Mouse (Mus musculus) heart, adult 2 months (tissue): ENCODE data around the gene Arhgef19. TPM values are rescaled to one million over a fixed set of nuclear protein-coding genes. Genes with fewer than 3 reads are reported as not detected.

Experiments used
- DNase-seq, 2 experiments: peaks; one replicate each; pipeline ENCODE4 v3.0.0; 2021
- H3K27ac ChIP-seq: fragments of 200-600 bp; 2 replicates; pipeline ENCODE4 v1.8.1; 2022
- H3K27me3 ChIP-seq: fragments of 200-500 bp; 2 replicates; pipeline ENCODE4 v1.6.1; 2012; ENCODE audit warnings: mild to moderate bottlenecking, low read length, inconsistent platforms, mixed read lengths; ENCODE audit not compliant: control insufficient read depth, insufficient read depth
- H3K36me3 ChIP-seq: fragments of 200-500 bp; 2 replicates; pipeline ENCODE4 v1.6.1; 2012; ENCODE audit warnings: low read length, inconsistent platforms; ENCODE audit not compliant: control insufficient read depth, insufficient read depth
- H3K4me1 ChIP-seq: fragments of 200-500 bp; 2 replicates; pipeline ENCODE4 v1.6.1; 2011; ENCODE audit warnings: low read length; ENCODE audit not compliant: control insufficient read depth, insufficient read depth
- H3K4me3 ChIP-seq: fragments of 200-600 bp; 2 replicates; pipeline ENCODE4 v1.8.1; 2022
- H3K79me2 ChIP-seq: fragments of 200-500 bp; replicated peaks from 2 replicates; pipeline ENCODE4 v1.6.1; 2012; ENCODE audit warnings: mild to moderate bottlenecking, inconsistent platforms, low read length, moderate library complexity, mixed read lengths; ENCODE audit not compliant: control insufficient read depth, insufficient read depth
- H3K9ac ChIP-seq: fragments of 200-500 bp; 2 replicates; pipeline ENCODE4 v1.6.1; 2012; ENCODE audit warnings: low read depth, mild to moderate bottlenecking, control low read depth, inconsistent platforms, low read length, mixed read lengths
- CTCF ChIP-seq: fragments of 200-600 bp; IDR thresholded peaks from 2 replicates; pipeline ENCODE4 v1.8.1; 2022; ENCODE audit warnings: antibody characterized with exemption, mild to moderate bottlenecking, moderate library complexity
- EP300 ChIP-seq: fragments of 200-500 bp; IDR thresholded peaks from 2 replicates; pipeline ENCODE4 v1.6.1; 2011; ENCODE audit warnings: low read depth, low read length, control low read depth; ENCODE audit not compliant: insufficient read depth
- POLR2A ChIP-seq: fragments of 200-500 bp; IDR thresholded peaks from 2 replicates; pipeline ENCODE4 v1.6.1; 2011; ENCODE audit warnings: mild to moderate bottlenecking, low read depth, low read length, control low read depth; ENCODE audit not compliant: insufficient read depth
- WGBS: fragments of 180-500 bp; shearing (Covaris S2); methylation state at CpG from one replicate; pipeline ENCODE4 v1.1.7; 2018; 5-methylcytosine and 5-hydroxymethylcytosine counted together
- intact Hi-C: fragments of 180-260 bp; cut with DNase I; formaldehyde crosslinking; loops from one replicate; pipeline ENCODE4 v1.15.1; 2025
- polyA plus RNA-seq: library from polyadenylated mRNA; depleted of rRNA; stranded (reverse); fragments of >200 nt; gene quantifications from 2 replicates; pipeline ENCODE4 v1.2.3, GENCODE M21; 2012
- total RNA-seq, 2 experiments: library from RNA; stranded (reverse); gene quantifications; 2 replicates each; pipeline ENCODE4 v1.2.3; 2021

Arhgef19 gene
- total and polyA plus RNA-seq, 3 experiments: 22.4 to 40.1 (median 37.7) TPM

GRCm38 (mm10) chr4:141241861-141242260, 2.6 kb downstream of the Arhgef19 start:
- H3K79me2 ChIP-seq: no peaks in the 10 kb centered on the region
- H3K27ac ChIP-seq: no peak overlapping the region
- H3K9ac ChIP-seq: no peak overlapping the region
- peaks cover 8% of the 10 kb centered on the region for H3K4me1 ChIP-seq
- TF ChIP-seq CTCF (no peak), POLR2A (no peak), EP300 (no peak)
- WGBS: 50% methylated on average over 15 of the region's 15 CpGs
- peak in 1 of 2 experiments; percentile 3 for DNase-seq
- intact Hi-C loops: no loop called here
- H3K27me3 ChIP-seq: no peaks in the 10 kb centered on the region
- no peaks in the 10 kb centered on the region for H3K36me3 ChIP-seq
- no peak overlapping the region for H3K4me3 ChIP-seq

- Histone ChIP-seq H3K79me2 (no peaks in the 10 kb centered on the region), H3K9ac (0 out of 2 replicates have a peak overlapping the region, but pooled peaks have one; percentile 17), H3K36me3 (no peaks in the 10 kb centered on the region), H3K27ac (no peak overlapping the region; the same call in 1 of the 2 replicates), H3K4me1 (peaks cover 7% of the 10 kb centered on the region), H3K27me3 (no peaks in the 10 kb centered on the region), H3K4me3 (no peak overlapping the region)
- intact Hi-C loops: no loop called here
- peak in 1 of 2 experiments; percentile 59 for DNase-seq
- TF ChIP-seq CTCF (no peak), EP300 (0 out of 2 replicates have a peak, but pooled peaks have one; percentile 28)
- 12% methylated on average over 11 of the region's 11 CpGs for WGBS
These were observed 3.4 kb downstream of the Arhgef19 start for GRCm38 (mm10) chr4:141242651-141243241.

DNA sequence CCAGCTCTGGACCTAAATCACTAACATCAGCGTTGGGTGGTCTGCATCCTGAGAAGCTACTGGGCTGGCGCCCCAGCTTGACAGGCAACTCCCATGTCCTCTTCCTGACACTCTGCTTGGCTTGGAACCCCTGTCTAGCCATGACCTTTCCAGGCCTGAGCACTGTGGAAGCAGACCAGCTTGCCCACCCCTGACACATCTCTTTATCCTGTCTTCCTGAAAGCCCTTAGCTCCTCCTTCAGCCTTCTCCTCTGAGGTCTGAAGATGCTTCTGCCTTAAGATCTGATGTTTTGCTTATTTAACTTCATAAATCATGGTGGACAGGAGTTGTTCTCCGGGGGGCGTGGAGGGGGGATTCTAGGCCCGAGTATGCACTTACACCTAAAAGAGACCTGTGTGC, 4.3 kb downstream of the Arhgef19 start:
- H3K27me3 ChIP-seq: no peaks in the 10 kb centered on the region
- TF ChIP-seq POLR2A (no peak), CTCF (no peak), EP300 (no peak)
- peaks cover 7% of the 10 kb centered on the region for H3K4me1 ChIP-seq

DNA sequence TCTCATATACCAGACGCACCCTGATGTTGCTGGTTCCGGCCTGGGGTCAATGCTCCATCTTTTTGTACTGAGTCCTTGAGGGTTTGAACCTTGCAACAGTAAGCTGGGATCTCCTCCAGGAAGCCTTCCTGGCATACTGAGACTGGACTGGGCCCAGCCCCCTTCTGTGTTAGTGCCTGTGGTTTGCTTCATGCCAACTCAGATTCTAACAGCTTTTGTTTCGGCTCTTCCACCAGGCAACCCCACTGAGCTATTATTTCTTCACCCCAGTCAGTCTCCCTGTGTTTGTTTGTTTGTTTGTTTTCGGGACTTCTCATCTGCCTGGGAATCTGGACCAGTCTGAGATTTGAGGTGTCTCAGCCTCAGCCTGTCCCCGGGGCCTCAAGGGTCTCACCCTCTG, 5.1 kb downstream of the Arhgef19 start:
- no peak for TF ChIP-seq CTCF
- no peak for TF ChIP-seq POLR2A
- no peak for TF ChIP-seq EP300
- intact Hi-C loops: no loop called here
- H3K4me3 ChIP-seq: no peak overlapping the region
- H3K4me1 ChIP-seq: peaks cover 5% of the 10 kb centered on the region
- H3K27me3 ChIP-seq: no peaks in the 10 kb centered on the region
- WGBS: 74% methylated on average over 5 of the region's 5 CpGs
- no peak overlapping the region for H3K27ac ChIP-seq
- no peaks in the 10 kb centered on the region for H3K36me3 ChIP-seq
- no peak for DNase-seq
- H3K9ac ChIP-seq: no peak overlapping the region
- H3K79me2 ChIP-seq: no peaks in the 10 kb centered on the region

More for the DNA sequence above, 4.3 kb downstream of the Arhgef19 start:
- no peaks in the 10 kb centered on the region for H3K79me2 ChIP-seq
- no peak overlapping the region for H3K9ac ChIP-seq
- H3K27ac ChIP-seq: no peak overlapping the region
- intact Hi-C loops: no loop called here
- no peak for DNase-seq
- 66% methylated on average over 5 of the region's 5 CpGs for WGBS
- no peaks in the 10 kb centered on the region for H3K36me3 ChIP-seq
- H3K4me3 ChIP-seq: no peak overlapping the region

DNA sequence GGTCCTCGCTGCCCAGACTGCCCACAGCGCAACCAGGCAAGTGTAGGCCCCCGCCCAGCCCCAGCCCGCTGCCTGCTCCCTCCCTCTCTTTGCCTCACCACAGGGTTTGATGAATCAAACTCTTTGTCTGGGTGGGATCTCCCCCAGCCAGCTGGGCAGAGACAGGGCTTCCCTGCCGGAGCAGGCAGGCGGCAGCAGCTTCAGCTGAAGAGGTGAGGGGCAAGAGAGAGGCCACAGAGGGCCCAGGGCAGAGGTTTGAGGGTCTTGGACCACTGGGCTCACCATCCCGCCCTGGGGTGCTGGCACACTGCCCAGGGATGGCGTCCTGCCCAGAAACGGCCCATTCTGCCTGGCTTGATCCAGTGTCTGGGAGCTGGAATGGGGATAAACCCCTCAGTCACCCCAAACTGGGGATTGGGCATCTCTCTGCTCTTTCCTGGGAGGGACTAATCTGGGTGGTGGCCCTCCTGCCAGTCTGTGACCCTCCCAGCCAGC, 5.7 kb downstream of the Arhgef19 start:
- Histone ChIP-seq H3K27ac (no peak overlapping the region), H3K79me2 (no peaks in the 10 kb centered on the region)
- TF ChIP-seq CTCF: no peak
- no peak for TF ChIP-seq POLR2A
- no peak for TF ChIP-seq EP300

More for the DNA sequence above, 5.7 kb downstream of the Arhgef19 start:
- peak in 1 of 2 experiments; percentile 74 for DNase-seq
- WGBS: 38% methylated on average over 9 of the region's 9 CpGs
- intact Hi-C loops: no loop called here
- H3K27me3 ChIP-seq: no peaks in the 10 kb centered on the region
- no peak overlapping the region for H3K9ac ChIP-seq
- H3K4me1 ChIP-seq: peaks cover 4% of the 10 kb centered on the region
- H3K4me3 ChIP-seq: no peak overlapping the region
- no peaks in the 10 kb centered on the region for H3K36me3 ChIP-seq
